Mouse (Mus musculus) erythroblast, embryonic 14.5 days (primary cell): ENCODE measurements around the gene Cnot4.

Experiments
- GATA1 ChIP-seq: IDR thresholded peaks from 2 replicates; pipeline ENCODE4 v1.6.1; 2012; ENCODE audit warnings: low read length, inconsistent platforms, mixed read lengths
- TAL1 ChIP-seq: IDR thresholded peaks from 3 replicates; pipeline ENCODE4 v1.6.1; 2012; ENCODE audit warnings: low read length, inconsistent platforms, mixed read lengths

DNA sequence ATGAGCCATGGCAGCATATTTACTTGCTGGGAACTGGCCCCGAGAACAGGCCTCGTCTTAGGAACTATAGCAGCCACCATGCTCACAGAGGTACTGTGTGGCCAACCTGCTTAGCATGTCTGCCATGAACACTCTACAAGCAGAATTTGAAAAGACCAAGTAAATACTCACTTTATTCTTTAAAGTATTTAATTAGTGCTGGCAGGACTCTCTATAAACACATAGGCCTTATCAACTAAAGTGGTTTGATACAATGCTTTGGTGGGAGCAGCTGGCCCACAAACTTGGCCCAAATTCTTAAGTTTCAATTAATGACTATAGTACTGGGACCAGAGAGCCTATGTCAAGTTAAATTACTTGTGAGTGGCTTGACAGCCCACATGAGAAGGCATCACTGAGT, 105.5 kb downstream of the Cnot4 start:
- TF ChIP-seq TAL1 (no peak), GATA1 (no peak)
